Mouse (Mus musculus) cerebellum, postnatal 10 days (tissue): ENCODE measurements around the gene Gucy1b2.

Source experiments
- DNase-seq, 2 experiments: peaks; one replicate each; pipeline ENCODE4 v3.0.0; 2021; ENCODE audit warnings: mixed read lengths in 2 of 2

Gene Gucy1b2

GRCm38 (mm10) chr14:62456239-62456747 lies at the start of gene Gucy1b2:
TSS of gene Gucy1b2 (minus strand) at chr14:62456289.
- DNase-seq = no peak

DNA sequence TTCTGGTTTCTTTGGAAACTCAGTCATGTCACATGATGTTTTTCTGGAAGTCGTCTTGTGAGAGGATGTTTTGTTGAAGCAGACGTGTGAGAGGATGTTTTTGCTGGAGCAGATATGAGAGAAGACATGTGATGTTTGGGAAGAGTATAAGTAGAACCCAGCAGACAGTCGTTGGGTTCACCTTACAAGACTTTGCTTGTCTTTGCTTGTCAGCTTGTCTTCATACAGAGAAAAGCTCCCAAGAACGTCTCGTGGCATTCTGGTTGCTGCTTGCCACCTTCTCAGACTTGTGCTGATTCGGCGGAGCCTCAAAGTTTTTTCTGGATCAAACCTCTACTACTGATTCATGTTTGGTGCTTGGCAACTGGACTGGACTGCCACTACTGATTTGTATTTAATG lies 41.3 kb upstream of the Gucy1b2 start:
- DNase-seq = no peak

DNA sequence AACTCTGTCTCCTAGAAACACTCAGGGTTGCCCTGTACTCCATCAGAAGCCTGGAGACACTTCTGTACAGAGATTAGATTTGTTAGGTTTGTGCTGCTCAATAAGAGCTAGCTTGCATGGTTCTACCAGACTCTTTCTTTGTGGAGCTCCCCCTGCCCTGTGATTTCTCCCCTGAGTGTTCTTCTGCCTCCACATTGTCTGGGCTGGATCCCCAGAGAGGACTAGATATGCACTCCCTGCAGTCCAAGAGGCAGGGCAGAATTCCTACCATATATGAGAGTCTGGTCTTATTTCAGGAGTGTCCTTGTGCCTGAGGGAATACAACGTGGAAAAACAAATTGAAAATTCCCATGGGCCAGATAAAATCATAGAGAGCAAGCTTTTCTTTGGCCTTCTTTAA lies 40.4 kb upstream of the Gucy1b2 start:
- no peak for DNase-seq

- no peak for DNase-seq
These were observed 37.4 kb upstream of the Gucy1b2 start for GRCm38 (mm10) chr14:62493456-62493855.

DNA sequence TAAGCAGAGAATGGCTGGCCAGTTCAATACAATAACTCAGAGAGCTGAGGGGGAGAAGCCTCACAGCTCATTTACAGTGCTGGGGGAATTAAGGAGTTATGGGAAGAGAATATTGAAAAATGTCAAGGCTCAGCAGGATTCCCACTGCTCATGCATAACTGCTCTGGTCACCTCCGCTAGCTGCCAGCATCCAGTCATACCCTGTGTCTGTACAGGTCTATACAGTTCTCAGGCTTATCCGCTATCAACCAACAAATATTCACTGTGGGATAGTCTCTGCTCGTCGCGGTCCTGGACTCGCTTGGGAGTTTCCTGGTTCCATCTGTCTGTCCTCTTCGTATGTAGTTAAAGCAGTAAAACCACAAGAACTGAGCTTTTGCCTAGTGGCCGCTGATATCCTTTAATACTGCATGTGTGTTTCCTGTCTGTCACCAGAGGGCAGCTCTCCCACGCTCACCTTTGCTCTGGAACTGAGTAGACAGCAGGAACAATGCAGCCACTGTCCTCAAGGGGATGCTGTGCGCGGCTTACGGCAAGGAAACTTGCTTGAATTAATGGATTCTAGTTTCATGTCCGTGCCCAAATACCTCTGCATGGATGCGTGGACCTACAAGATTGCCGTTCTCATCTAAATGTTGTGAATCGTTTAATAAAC lies 36.2 kb upstream of the Gucy1b2 start:
- peak; percentile 91 for DNase-seq

DNA sequence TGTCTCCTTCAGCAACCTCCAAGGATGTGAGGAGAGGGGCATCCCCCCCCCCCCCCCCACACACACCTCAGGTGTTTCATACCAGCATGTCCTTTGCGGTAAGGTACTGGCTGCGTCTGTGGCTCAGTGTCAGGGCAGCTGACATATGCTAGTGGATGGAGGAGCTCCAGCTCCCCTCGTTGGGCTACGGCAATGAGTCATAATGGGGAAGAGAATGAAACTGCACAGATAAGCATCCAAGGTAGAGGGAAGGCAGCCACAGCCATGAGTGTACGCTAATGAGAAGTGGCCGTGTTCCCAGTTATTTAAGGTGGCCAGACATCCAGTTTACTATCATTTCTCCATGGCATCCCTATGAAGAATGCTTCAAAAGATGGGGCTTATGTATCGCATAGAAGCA lies 32.2 kb upstream of the Gucy1b2 start:
- DNase-seq = peak in 1 of 2 experiments; percentile 27

- DNase-seq = no peak
These were observed 25.3 kb upstream of the Gucy1b2 start for GRCm38 (mm10) chr14:62481381-62481780.

GRCm38 (mm10) chr14:62479395-62479794 lies 23.3 kb upstream of the Gucy1b2 start:
- peak; percentile 60 to 76 for DNase-seq

GRCm38 (mm10) chr14:62474481-62474880 lies 18.4 kb upstream of the Gucy1b2 start:
- DNase-seq = no peak

DNA sequence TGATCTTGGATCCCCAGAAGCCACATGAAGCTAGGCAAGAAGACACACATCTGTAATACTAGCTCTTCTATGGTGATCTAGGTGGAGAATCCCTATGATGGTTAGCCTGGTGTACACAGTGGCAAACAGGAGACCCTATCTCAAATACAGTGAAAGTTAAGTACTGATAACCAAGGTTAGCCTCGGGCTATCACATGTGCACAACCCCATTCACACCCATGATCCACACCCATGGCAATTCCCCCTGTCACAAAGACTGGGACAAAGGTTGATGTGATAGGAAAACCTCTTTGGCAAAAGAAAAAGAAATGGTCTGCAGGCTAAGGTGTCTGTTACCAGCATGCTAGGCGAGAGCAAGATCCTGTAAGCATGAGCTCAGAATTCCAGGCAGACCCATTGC lies 16.0 kb upstream of the Gucy1b2 start:
- DNase-seq = no peak

DNA sequence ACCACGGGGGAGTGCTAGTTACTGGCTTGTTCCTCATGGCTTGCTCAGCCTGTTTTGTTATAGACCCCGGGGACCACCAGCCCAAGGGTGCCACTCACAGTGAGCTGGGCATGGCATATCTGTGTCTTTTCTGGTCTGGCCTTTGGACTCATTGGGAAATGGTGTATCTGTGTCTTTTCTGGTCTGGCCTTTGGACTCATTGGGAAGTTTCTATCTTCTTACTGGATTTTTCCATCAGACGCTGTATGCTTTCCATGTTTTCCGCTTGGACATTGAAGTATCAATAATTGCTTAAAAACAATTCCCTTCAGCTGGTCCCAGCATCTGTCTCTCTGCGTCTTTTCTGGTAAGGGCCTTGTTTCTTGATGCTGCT lies 12.7 kb upstream of the Gucy1b2 start:
- DNase-seq = no peak

- DNase-seq = no peak
These were observed 12.1 kb upstream of the Gucy1b2 start for GRCm38 (mm10) chr14:62468119-62468752.

DNA sequence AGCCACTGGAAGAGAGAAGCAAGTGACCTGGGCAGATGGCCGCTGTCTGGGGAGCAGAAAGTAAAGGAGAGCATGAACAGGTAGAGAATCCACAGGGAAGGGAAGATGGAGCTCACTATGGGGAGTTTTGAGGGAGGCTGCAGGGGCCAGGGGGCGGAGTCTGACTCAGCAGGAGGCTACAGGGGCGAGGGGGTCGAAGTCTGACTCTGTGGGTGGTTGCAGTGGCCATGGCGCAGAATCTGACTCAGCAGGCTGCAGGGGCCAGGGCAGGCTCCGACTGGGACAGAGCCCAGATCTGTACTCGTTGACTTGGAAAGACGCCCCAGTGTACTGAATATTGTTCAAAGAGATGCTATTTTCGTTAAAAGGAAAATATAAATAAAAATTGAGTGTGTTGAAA lies 8.9 kb upstream of the Gucy1b2 start:
- DNase-seq = peak; percentile 42 to 61

GRCm38 (mm10) chr14:62459541-62459940 lies 3.5 kb upstream of the Gucy1b2 start:
- peak in 1 of 2 experiments; percentile 36 for DNase-seq

GRCm38 (mm10) chr14:62457420-62458181 lies 1.5 kb upstream of the Gucy1b2 start:
- DNase-seq = peak; percentile 96 to 97

- DNase-seq = no peak
These were observed 564 bp downstream of the Gucy1b2 start for GRCm38 (mm10) chr14:62455570-62455879.

- DNase-seq = peak; percentile 43 to 47
These were observed 1.1 kb downstream of the Gucy1b2 start for GRCm38 (mm10) chr14:62454760-62455569.

GRCm38 (mm10) chr14:62454136-62454535 lies 2.0 kb downstream of the Gucy1b2 start:
- DNase-seq = no peak

DNA sequence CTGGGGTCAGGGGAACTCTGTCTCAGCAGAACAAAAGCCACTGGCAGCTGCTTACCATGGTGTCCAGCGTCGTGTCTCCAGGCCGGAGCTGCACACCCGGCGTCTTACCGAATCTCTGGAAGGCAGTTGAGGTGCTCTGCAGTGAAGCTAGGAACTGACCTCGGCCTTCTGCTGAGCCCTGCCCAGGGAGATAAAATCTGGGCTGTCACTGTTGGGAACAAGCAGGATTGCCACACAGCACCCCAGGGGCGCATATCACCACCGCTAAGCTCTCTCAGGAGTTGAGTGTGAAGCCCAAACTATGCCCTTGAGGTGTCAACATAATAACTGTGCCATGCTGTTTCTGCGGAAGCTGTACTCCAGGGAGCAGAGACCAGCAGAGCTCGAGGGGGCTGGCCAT lies 2.8 kb downstream of the Gucy1b2 start:
- DNase-seq = no peak

- DNase-seq = peak; percentile 64 to 77
These were observed 5.4 kb downstream of the Gucy1b2 start for GRCm38 (mm10) chr14:62450706-62451105.

- DNase-seq = peak; percentile 61 to 69
These were observed 8.9 kb downstream of the Gucy1b2 start for GRCm38 (mm10) chr14:62447214-62447548.

- DNase-seq = no peak
These were observed 9.5 kb downstream of the Gucy1b2 start for GRCm38 (mm10) chr14:62446385-62447213.
